Mouse (Mus musculus): ENCODE data around the gene Prkag1. TPM values are rescaled to one million over a fixed set of nuclear protein-coding genes. Genes with fewer than 3 reads are reported as not detected.

The Prkag1 gene
- total RNA-seq (2021) = 10 to 100 TPM; 35.8 to 36.6 TPM
- long read RNA-seq, experiment 1, transcript Prkag1-201 (12 exons, 1,652 nt) = major isoform, 44 of 60 reads
- long read RNA-seq, experiment 1, partial matches to known transcripts = 2 of 60 reads
- long read RNA-seq, experiment 1, other reads (novel, unspliced or antisense) = 14 of 60 reads
- long read RNA-seq, experiment 2, transcript Prkag1-201 (12 exons, 1,652 nt) = major isoform, 42 of 58 reads
- long read RNA-seq, experiment 2, partial matches to known transcripts = 6 of 58 reads
- long read RNA-seq, experiment 2, other reads (novel, unspliced or antisense) = 10 of 58 reads

- peak; percentile 97 for DNase-seq
These were observed at the start of gene Prkag1 for GRCm38 (mm10) chr15:98830736-98831683. Prkag1 (minus strand) TSS chr15:98831521.

GRCm38 (mm10) chr15:98877331-98877730, 46.0 kb upstream of the Prkag1 start:
- DNase-seq = peak; percentile 55

GRCm38 (mm10) chr15:98871916-98872888, 40.9 kb upstream of the Prkag1 start:
- peak; percentile 86 for DNase-seq

- DNase-seq = peak; percentile 51
These were observed 40.0 kb upstream of the Prkag1 start, which contains the start of gene Kmt2d for GRCm38 (mm10) chr15:98871070-98871915. Kmt2d (minus strand) TSS chr15:98871204.

GRCm38 (mm10) chr15:98870179-98871069, 39.1 kb upstream of the Prkag1 start:
- DNase-seq = peak; percentile 60

GRCm38 (mm10) chr15:98869342-98870178, 38.2 kb upstream of the Prkag1 start:
- DNase-seq = no peak

GRCm38 (mm10) chr15:98868346-98869063, 37.2 kb upstream of the Prkag1 start:
- DNase-seq = no peak

GRCm38 (mm10) chr15:98867321-98867720, 36.0 kb upstream of the Prkag1 start:
- no peak for DNase-seq

GRCm38 (mm10) chr15:98866501-98866900, 35.2 kb upstream of the Prkag1 start:
- no peak for DNase-seq

- DNase-seq = no peak
These were observed 34.5 kb upstream of the Prkag1 start for GRCm38 (mm10) chr15:98865771-98866170.

- DNase-seq = no peak
These were observed 33.6 kb upstream of the Prkag1 start for GRCm38 (mm10) chr15:98864951-98865350.

GRCm38 (mm10) chr15:98863451-98863958, 32.2 kb upstream of the Prkag1 start:
- no peak for DNase-seq

- no peak for DNase-seq
These were observed 30.5 kb upstream of the Prkag1 start for GRCm38 (mm10) chr15:98861701-98862410.

GRCm38 (mm10) chr15:98860921-98861320, 29.6 kb upstream of the Prkag1 start:
- DNase-seq = no peak

- DNase-seq = no peak
These were observed 28.2 kb upstream of the Prkag1 start for GRCm38 (mm10) chr15:98859319-98860043.

GRCm38 (mm10) chr15:98854214-98854613, 22.9 kb upstream of the Prkag1 start:
- DNase-seq = no peak

Measured in gastrocnemius, postnatal 10 days (tissue).